Mouse (Mus musculus): ENCODE measurements around the gene F2rl2. TPM values are rescaled to one million over a fixed set of nuclear protein-coding genes. Genes with fewer than 3 reads are reported as not detected.

Gene F2rl2
- polyA plus RNA-seq, 1 experiment = not detected

DNA sequence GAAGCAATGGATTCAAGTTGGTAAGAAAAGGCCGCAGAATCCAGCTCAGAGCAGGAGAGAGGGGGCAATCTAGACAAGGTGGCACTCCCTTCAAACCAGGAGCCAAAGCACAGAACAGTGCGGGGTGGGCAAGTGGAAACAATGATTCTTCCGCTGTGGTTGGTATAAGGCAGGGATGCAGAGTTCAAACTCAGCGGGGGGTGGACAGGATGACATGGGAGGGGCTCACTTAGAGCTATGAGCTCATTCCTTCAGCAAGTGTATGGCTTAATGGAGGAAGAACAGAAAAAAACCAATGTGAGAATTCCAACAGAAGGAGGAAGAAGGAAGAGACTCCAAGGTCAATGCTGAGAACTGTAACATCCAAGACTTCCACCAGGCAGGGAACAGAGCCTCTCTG lies 33.8 kb downstream of the F2rl2 start:
- Histone ChIP-seq H3K27me3 (ENCODE audit: control insufficient read depth, insufficient read depth, low read length, poor library complexity, severe bottlenecking) (no peaks in the 10 kb centered on the region), H3K27ac (ENCODE audit: insufficient read depth, low read length) (no peak overlapping the region), H3K4me1 (ENCODE audit: control insufficient read depth, insufficient read depth, low read length) (no peaks in the 10 kb centered on the region), H3K9ac (ENCODE audit: low read depth, poor library complexity, severe bottlenecking) (no peak overlapping the region), H3K9me3 (replicated peaks; ENCODE audit: control insufficient read depth, insufficient read depth, low read length, poor library complexity, severe bottlenecking) (no peaks in the 10 kb centered on the region), H3K4me3 (ENCODE audit: low read depth, low read length) (no peak overlapping the region), H3K36me3 (ENCODE audit: control insufficient read depth, insufficient read depth, low read length, poor library complexity, severe bottlenecking) (no peaks in the 10 kb centered on the region)
- no peak for TF ChIP-seq POLR2A (IDR thresholded peaks at IDR 0.05; ENCODE audit: insufficient read depth, low read length)
- no peak for TF ChIP-seq EP300 (IDR thresholded peaks at IDR 0.05; ENCODE audit: insufficient read depth, low read depth, low read length)
- no peak for TF ChIP-seq CTCF (IDR thresholded peaks at IDR 0.05; ENCODE audit: low read depth, low read length)

GRCm38 (mm10) chr13:95739651-95740050 lies 43.0 kb downstream of the F2rl2 start:
- no peaks in the 10 kb centered on the region for H3K4me1 ChIP-seq (ENCODE audit: control insufficient read depth, insufficient read depth, low read length)
- no peak overlapping the region for H3K27ac ChIP-seq (ENCODE audit: insufficient read depth, low read length)
- TF ChIP-seq CTCF (IDR thresholded peaks at IDR 0.05; ENCODE audit: low read depth, low read length) = no peak
- no peak for TF ChIP-seq EP300 (IDR thresholded peaks at IDR 0.05; ENCODE audit: insufficient read depth, low read depth, low read length)
- no peak for TF ChIP-seq POLR2A (IDR thresholded peaks at IDR 0.05; ENCODE audit: insufficient read depth, low read length)
- no peak overlapping the region for H3K9ac ChIP-seq (ENCODE audit: low read depth, poor library complexity, severe bottlenecking)
- H3K36me3 ChIP-seq (ENCODE audit: control insufficient read depth, insufficient read depth, low read length, poor library complexity, severe bottlenecking) = no peaks in the 10 kb centered on the region
- H3K4me3 ChIP-seq (ENCODE audit: low read depth, low read length) = no peak overlapping the region
- no peaks in the 10 kb centered on the region for H3K27me3 ChIP-seq (ENCODE audit: control insufficient read depth, insufficient read depth, low read length, poor library complexity, severe bottlenecking)
- H3K9me3 ChIP-seq (replicated peaks; ENCODE audit: control insufficient read depth, insufficient read depth, low read length, poor library complexity, severe bottlenecking) = no peaks in the 10 kb centered on the region

DNA sequence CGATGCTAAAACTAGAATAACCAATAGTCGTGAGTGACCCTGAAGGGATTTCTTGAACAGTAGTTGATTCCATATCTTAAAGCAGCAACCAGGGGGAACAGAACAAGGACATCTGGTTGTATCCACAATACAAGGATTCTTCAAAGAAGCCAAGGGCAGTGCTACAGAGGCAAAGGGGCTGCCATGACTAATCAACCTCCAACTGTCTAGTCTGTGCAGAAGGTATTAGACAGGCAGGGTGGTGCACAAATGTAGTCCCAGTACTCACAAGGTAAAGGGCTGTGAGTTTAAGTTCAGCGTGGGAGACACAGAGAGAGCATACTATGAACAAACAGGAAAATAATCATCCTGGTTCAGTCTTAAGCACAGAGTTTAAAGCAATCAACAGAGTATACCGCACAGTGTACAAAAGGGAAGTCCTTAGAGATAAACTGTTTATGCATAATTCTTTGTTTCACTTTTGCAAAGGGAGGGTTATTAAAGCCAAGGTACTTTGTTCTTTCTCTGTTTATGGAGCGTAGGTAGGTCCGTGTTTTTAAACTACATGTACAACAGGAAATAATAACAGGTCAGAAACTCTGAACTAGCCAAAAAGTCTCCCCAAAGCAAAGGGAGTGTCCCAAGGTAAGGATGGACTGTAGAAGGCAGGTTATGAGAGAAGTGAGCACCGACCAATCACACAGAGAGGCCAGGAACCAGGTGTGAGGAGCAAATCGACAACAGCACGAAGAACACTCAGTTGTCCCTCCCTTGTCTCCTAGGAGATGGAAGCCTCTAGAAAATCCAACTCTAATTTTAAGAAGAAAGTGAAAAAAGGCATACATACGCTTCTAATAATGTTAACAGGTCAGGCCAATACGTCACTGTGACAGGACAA lies 45.4 kb downstream of the F2rl2 start:
- H3K9ac ChIP-seq (ENCODE audit: low read depth, poor library complexity, severe bottlenecking) = no peak overlapping the region
- no peaks in the 10 kb centered on the region for H3K9me3 ChIP-seq (replicated peaks; ENCODE audit: control insufficient read depth, insufficient read depth, low read length, poor library complexity, severe bottlenecking)
- no peaks in the 10 kb centered on the region for H3K36me3 ChIP-seq (ENCODE audit: control insufficient read depth, insufficient read depth, low read length, poor library complexity, severe bottlenecking)
- no peaks in the 10 kb centered on the region for H3K27me3 ChIP-seq (ENCODE audit: control insufficient read depth, insufficient read depth, low read length, poor library complexity, severe bottlenecking)
- TF ChIP-seq POLR2A (IDR thresholded peaks at IDR 0.05; ENCODE audit: insufficient read depth, low read length) = no peak
- no peak for TF ChIP-seq CTCF (IDR thresholded peaks at IDR 0.05; ENCODE audit: low read depth, low read length)
- no peak for TF ChIP-seq EP300 (IDR thresholded peaks at IDR 0.05; ENCODE audit: insufficient read depth, low read depth, low read length)
- H3K4me1 ChIP-seq (ENCODE audit: control insufficient read depth, insufficient read depth, low read length) = no peaks in the 10 kb centered on the region
- no peak overlapping the region for H3K27ac ChIP-seq (ENCODE audit: insufficient read depth, low read length)
- no peak overlapping the region for H3K4me3 ChIP-seq (ENCODE audit: low read depth, low read length)

GRCm38 (mm10) chr13:95742881-95743466 lies 46.3 kb downstream of the F2rl2 start:
- no peaks in the 10 kb centered on the region for H3K27me3 ChIP-seq (ENCODE audit: control insufficient read depth, insufficient read depth, low read length, poor library complexity, severe bottlenecking)
- H3K9me3 ChIP-seq (replicated peaks; ENCODE audit: control insufficient read depth, insufficient read depth, low read length, poor library complexity, severe bottlenecking) = no peaks in the 10 kb centered on the region
- H3K27ac ChIP-seq (ENCODE audit: insufficient read depth, low read length) = no peak overlapping the region
- H3K4me1 ChIP-seq (ENCODE audit: control insufficient read depth, insufficient read depth, low read length) = no peaks in the 10 kb centered on the region
- H3K4me3 ChIP-seq (ENCODE audit: low read depth, low read length) = no peak overlapping the region
- no peak overlapping the region for H3K9ac ChIP-seq (ENCODE audit: low read depth, poor library complexity, severe bottlenecking)
- H3K36me3 ChIP-seq (ENCODE audit: control insufficient read depth, insufficient read depth, low read length, poor library complexity, severe bottlenecking) = no peaks in the 10 kb centered on the region
- TF ChIP-seq CTCF (IDR thresholded peaks at IDR 0.05; ENCODE audit: low read depth, low read length) (no peak), EP300 (IDR thresholded peaks at IDR 0.05; ENCODE audit: insufficient read depth, low read depth, low read length) (no peak), POLR2A (IDR thresholded peaks at IDR 0.05; ENCODE audit: insufficient read depth, low read length) (no peak)

GRCm38 (mm10) chr13:95745451-95745850 lies 48.8 kb downstream of the F2rl2 start:
- no peak overlapping the region for H3K27ac ChIP-seq (ENCODE audit: insufficient read depth, low read length)
- H3K4me3 ChIP-seq (ENCODE audit: low read depth, low read length) = no peak overlapping the region
- no peaks in the 10 kb centered on the region for H3K27me3 ChIP-seq (ENCODE audit: control insufficient read depth, insufficient read depth, low read length, poor library complexity, severe bottlenecking)
- H3K4me1 ChIP-seq (ENCODE audit: control insufficient read depth, insufficient read depth, low read length) = no peaks in the 10 kb centered on the region
- TF ChIP-seq CTCF (IDR thresholded peaks at IDR 0.05; ENCODE audit: low read depth, low read length) = no peak
- TF ChIP-seq POLR2A (IDR thresholded peaks at IDR 0.05; ENCODE audit: insufficient read depth, low read length) = no peak
- no peak for TF ChIP-seq EP300 (IDR thresholded peaks at IDR 0.05; ENCODE audit: insufficient read depth, low read depth, low read length)
- H3K9ac ChIP-seq (ENCODE audit: low read depth, poor library complexity, severe bottlenecking) = no peak overlapping the region
- H3K36me3 ChIP-seq (ENCODE audit: control insufficient read depth, insufficient read depth, low read length, poor library complexity, severe bottlenecking) = no peaks in the 10 kb centered on the region
- H3K9me3 ChIP-seq (replicated peaks; ENCODE audit: control insufficient read depth, insufficient read depth, low read length, poor library complexity, severe bottlenecking) = no peaks in the 10 kb centered on the region

DNA sequence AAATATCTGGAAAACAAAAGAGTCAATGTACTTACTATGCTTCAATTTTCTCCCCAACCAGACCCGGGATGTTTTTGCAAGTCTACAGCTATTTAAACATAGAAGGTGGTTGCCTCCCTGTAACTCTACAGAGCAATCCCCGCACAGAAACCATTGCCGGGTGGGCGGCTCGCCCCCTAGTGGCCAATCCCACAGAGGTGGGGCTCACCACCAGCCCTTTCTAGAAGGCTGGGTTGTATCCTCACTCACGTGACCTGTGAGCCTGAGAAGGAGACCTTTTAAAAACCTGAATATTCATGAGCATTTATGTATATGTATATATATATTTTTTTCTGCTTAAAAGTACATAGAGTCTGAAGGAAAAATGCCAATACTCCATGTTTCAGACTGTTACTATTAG lies 49.9 kb downstream of the F2rl2 start:
- Histone ChIP-seq H3K27ac (ENCODE audit: insufficient read depth, low read length) (no peak overlapping the region), H3K9ac (ENCODE audit: low read depth, poor library complexity, severe bottlenecking) (no peak overlapping the region), H3K4me3 (ENCODE audit: low read depth, low read length) (no peak overlapping the region), H3K27me3 (ENCODE audit: control insufficient read depth, insufficient read depth, low read length, poor library complexity, severe bottlenecking) (no peaks in the 10 kb centered on the region), H3K4me1 (ENCODE audit: control insufficient read depth, insufficient read depth, low read length) (no peaks in the 10 kb centered on the region), H3K36me3 (ENCODE audit: control insufficient read depth, insufficient read depth, low read length, poor library complexity, severe bottlenecking) (no peaks in the 10 kb centered on the region), H3K9me3 (replicated peaks; ENCODE audit: control insufficient read depth, insufficient read depth, low read length, poor library complexity, severe bottlenecking) (no peaks in the 10 kb centered on the region)
- TF ChIP-seq CTCF (IDR thresholded peaks at IDR 0.05; ENCODE audit: low read depth, low read length) (peak; percentile 77), POLR2A (IDR thresholded peaks at IDR 0.05; ENCODE audit: insufficient read depth, low read length) (no peak)
